Mouse (Mus musculus) hindbrain, embryonic 13.5 days (tissue): ENCODE data around the gene Mfsd4b1. TPM values are rescaled to one million over a fixed set of nuclear protein-coding genes. Genes with fewer than 3 reads are reported as not detected.
A peak's percentile ranks its signal among the peaks of the same experiment; 100 is the strongest.
"Not testable (repeated sequence)": the region's sequence is repeated elsewhere in the genome, so short reads cannot be mapped to it uniquely, and the experiment has no call there.

Experiments
- ATAC-seq: fragments of 200-750 bp; cut with Nextera tagmentation; 2 replicates; pipeline ENCODE4 v1.8.0; 2017; ENCODE audit warnings: moderate TSS enrichment; ENCODE audit not compliant: low FRiP score
- H3K27ac ChIP-seq: fragments of 300-500 bp; sonication (generic); 2 replicates; pipeline ENCODE4 v1.5.1; 2015; ENCODE audit warnings: inconsistent platforms, mild to moderate bottlenecking, moderate library complexity
- H3K27me3 ChIP-seq: fragments of 300-500 bp; sonication (generic); 2 replicates; pipeline ENCODE4 v1.6.1; 2015; ENCODE audit warnings: mild to moderate bottlenecking, inconsistent platforms
- H3K36me3 ChIP-seq: fragments of 300-500 bp; sonication (generic); 2 replicates; pipeline ENCODE4 v1.6.1; 2015; ENCODE audit warnings: mild to moderate bottlenecking, inconsistent platforms
- H3K4me1 ChIP-seq: fragments of 300-500 bp; sonication (generic); replicated peaks from 2 replicates; pipeline ENCODE4 v1.6.1; 2015; ENCODE audit warnings: inconsistent platforms
- H3K4me2 ChIP-seq: fragments of 300-500 bp; sonication (generic); 2 replicates; pipeline ENCODE4 v1.6.1; 2015; ENCODE audit warnings: inconsistent platforms, mild to moderate bottlenecking, moderate library complexity
- H3K4me3 ChIP-seq: fragments of 300-500 bp; sonication (generic); 2 replicates; pipeline ENCODE4 v1.5.1; 2015; ENCODE audit warnings: mild to moderate bottlenecking, inconsistent platforms
- H3K9ac ChIP-seq: fragments of 300-500 bp; sonication (generic); 2 replicates; pipeline ENCODE4 v1.6.1; 2015; ENCODE audit warnings: mild to moderate bottlenecking, inconsistent platforms
- H3K9me3 ChIP-seq: fragments of 300-500 bp; sonication (generic); 2 replicates; pipeline ENCODE4 v1.6.1; 2016; ENCODE audit warnings: inconsistent platforms
- WGBS: fragments of 180-500 bp; shearing (Covaris S2); methylation state at CpG from one replicate; pipeline ENCODE4 v1.1.7; 2015; 5-methylcytosine and 5-hydroxymethylcytosine counted together
- polyA plus RNA-seq: library from polyadenylated mRNA; unstranded; fragments of >200 nt; fragmentation: Nextera tagmentation; extraction: Ambion mirVana; gene quantifications from 2 replicates; pipeline ENCODE4 v1.2.1, GENCODE M21; 2015

Mfsd4b1 gene
- polyA plus RNA-seq, 1 experiment from 2014 or later = 0.14 TPM

- 87% methylated on average over 2 of the region's 2 CpGs for WGBS
- no peaks in the 10 kb centered on the region; the same call in 1 of the 2 replicates for H3K9me3 ChIP-seq
These were observed 4.5 kb upstream of the Mfsd4b1 start for GRCm38 (mm10) chr10:40029610-40030009.

GRCm38 (mm10) chr10:40028091-40028490, 3.0 kb upstream of the Mfsd4b1 start:
- 0 out of 2 replicates have a peak, but pooled peaks cover 9% of the 10 kb centered on the region for H3K27me3 ChIP-seq
- no peaks in the 10 kb centered on the region for H3K36me3 ChIP-seq
- no peak for ATAC-seq
- 89% methylated on average over 8 of the region's 8 CpGs for whole genome bisulfite sequencing
- peaks cover 14% of the 10 kb centered on the region for H3K4me1 ChIP-seq
- no peak overlapping the region for H3K4me3 ChIP-seq
- no peak overlapping the region for H3K4me2 ChIP-seq
- H3K9me3 ChIP-seq = no peaks in the 10 kb centered on the region; the same call in 1 of the 2 replicates
- H3K27ac ChIP-seq = no peak overlapping the region
- H3K9ac ChIP-seq = no peak overlapping the region

More at GRCm38 (mm10) chr10:40029610-40030009, 4.5 kb upstream of the Mfsd4b1 start:
- Histone ChIP-seq H3K9ac (no peak overlapping the region), H3K4me2 (no peak overlapping the region), H3K27me3 (no peaks in the 10 kb centered on the region), H3K4me1 (peaks cover 5% of the 10 kb centered on the region), H3K27ac (no peak overlapping the region), H3K36me3 (no peaks in the 10 kb centered on the region), H3K4me3 (no peak overlapping the region)
- ATAC-seq = no peak

DNA sequence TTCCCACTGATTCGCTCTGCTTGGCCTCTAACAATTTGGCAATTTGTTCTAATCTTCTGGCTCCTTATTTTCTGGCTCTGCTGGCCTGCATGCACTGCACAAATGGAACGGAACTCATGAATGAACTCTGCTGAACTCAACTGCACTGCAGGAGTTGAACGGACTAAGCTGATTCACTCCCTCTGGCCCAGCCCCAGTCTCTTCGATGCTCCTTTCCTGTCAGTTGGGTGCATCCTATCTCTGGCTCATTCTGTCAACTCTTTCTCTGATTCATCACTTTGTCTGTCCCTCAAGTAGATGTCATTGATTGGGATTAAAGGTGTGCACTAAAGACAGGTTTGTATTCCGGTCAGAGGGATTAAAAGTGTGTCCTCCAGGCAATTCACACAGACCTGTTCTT, 1.5 kb upstream of the Mfsd4b1 start:
- H3K9me3 ChIP-seq = no peaks in the 10 kb centered on the region; the same call in 1 of the 2 replicates
- 96% methylated on average over 5 of the region's 5 CpGs for whole genome bisulfite sequencing
- H3K4me3 ChIP-seq = no peak overlapping the region
- no peaks in the 10 kb centered on the region for H3K36me3 ChIP-seq
- no peak for ATAC-seq
- no peak overlapping the region for H3K27ac ChIP-seq
- H3K4me1 ChIP-seq = peaks cover 14% of the 10 kb centered on the region
- H3K9ac ChIP-seq = no peak overlapping the region
- H3K27me3 ChIP-seq = 0 out of 2 replicates have a peak, but pooled peaks cover 9% of the 10 kb centered on the region
- H3K4me2 ChIP-seq = no peak overlapping the region

- H3K36me3 ChIP-seq = no peaks in the 10 kb centered on the region
- ATAC-seq = no peak
- 0 out of 2 replicates have a peak, but pooled peaks cover 9% of the 10 kb centered on the region for H3K27me3 ChIP-seq
- peak overlapping the region; percentile 87 for H3K4me2 ChIP-seq
- peaks cover 14% of the 10 kb centered on the region for H3K4me1 ChIP-seq
- H3K4me3 ChIP-seq = peak overlapping the region; percentile 74
- 71% methylated on average over 8 of the region's 8 CpGs for WGBS
- no peaks in the 10 kb centered on the region; the same call in 1 of the 2 replicates for H3K9me3 ChIP-seq
- peak overlapping the region; percentile 51; the same call in 1 of the 2 replicates for H3K9ac ChIP-seq
- H3K27ac ChIP-seq = peak overlapping the region; percentile 86; the same call in 1 of the 2 replicates
These were observed 492 bp upstream of the Mfsd4b1 start for GRCm38 (mm10) chr10:40025560-40025959.

DNA sequence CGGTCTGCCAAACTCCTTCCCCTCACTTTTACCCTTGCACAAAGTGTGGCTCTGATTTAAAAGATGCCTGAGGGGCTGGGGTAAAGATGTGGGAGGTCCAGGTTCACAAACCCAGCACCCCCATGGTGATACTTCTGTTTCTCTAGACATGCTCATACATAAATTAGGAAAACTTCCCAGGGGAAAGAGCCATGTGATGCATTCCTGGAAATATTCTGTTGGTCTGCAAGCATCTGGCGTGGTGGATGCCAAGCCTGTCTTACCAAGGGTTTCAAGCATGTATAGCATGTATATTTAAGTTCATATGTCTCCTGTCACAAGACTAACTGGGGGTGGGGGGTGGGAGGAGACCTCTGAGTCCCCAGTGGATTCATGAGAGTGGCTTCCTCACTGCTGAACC, 4.7 kb downstream of the Mfsd4b1 start:
- Histone ChIP-seq H3K9me3 (no peaks in the 10 kb centered on the region), H3K4me3 (no peak overlapping the region), H3K4me2 (no peak overlapping the region), H3K27ac (no peak overlapping the region), H3K36me3 (no peaks in the 10 kb centered on the region), H3K4me1 (peaks cover 11% of the 10 kb centered on the region), H3K9ac (no peak overlapping the region), H3K27me3 (0 out of 2 replicates have a peak, but pooled peaks cover 9% of the 10 kb centered on the region)
- WGBS = 61% methylated on average over 2 of the region's 2 CpGs
- no peak for ATAC-seq

DNA sequence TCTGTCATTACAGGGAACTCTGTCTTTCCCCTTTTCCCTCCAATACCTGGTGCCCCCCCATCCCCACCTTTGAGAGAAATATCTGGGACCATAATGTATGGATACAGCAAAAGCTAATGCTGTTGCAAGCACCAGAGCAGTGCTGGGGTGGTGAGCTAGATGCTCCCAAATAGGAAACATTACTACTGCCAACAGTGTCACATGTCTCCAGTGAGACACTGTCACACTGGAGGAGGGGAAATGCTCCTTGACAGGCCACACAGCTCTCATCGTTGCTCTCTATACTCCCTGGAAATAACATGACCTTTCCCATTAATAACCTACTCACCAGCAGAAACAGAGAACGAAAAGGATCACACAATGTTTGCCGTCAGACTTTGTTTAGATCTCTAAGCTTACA, 5.6 kb downstream of the Mfsd4b1 start:
- WGBS = 76% methylated on average over 3 of the region's 3 CpGs
- Histone ChIP-seq H3K4me3 (no peak overlapping the region), H3K9ac (no peak overlapping the region), H3K4me1 (peaks cover 7% of the 10 kb centered on the region), H3K36me3 (no peaks in the 10 kb centered on the region), H3K27ac (no peak overlapping the region), H3K27me3 (0 out of 2 replicates have a peak, but pooled peaks cover 9% of the 10 kb centered on the region), H3K9me3 (no peaks in the 10 kb centered on the region), H3K4me2 (no peak overlapping the region)
- no peak for ATAC-seq

DNA sequence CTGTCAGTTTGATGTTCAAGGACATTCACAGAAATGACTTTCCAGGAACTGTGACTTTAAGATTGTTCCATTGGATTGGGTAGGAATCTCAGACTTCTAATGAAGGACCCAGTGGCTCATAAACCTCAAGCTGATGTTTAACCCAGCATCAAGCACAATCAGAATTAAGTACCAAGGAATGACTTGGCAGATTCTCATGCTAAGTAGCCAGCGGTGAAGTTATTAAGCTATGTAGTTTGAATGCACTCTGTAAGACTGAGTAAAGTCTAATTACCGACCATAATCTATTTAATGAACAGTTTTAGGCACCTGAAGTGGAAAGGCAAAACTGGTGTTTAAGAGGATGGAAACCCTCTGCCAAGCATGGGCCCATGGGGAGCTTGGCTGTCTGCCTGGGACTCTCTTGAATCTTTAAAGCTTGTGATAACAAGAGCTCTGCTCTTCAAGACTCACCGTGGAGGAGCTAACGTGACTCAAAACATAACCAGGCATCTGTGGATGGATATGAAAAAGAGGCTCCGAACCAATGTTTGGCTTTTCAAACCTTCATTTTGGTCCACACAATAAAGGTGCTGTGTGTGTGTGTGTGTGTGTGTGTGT, 6.7 kb downstream of the Mfsd4b1 start:
- 92% methylated on average over 5 of the region's 5 CpGs for WGBS
- Histone ChIP-seq H3K36me3 (no peaks in the 10 kb centered on the region), H3K9ac (no peak overlapping the region), H3K4me2 (no peak overlapping the region), H3K9me3 (no peaks in the 10 kb centered on the region), H3K4me1 (no peaks in the 10 kb centered on the region), H3K4me3 (no peak overlapping the region), H3K27me3 (0 out of 2 replicates have a peak, but pooled peaks cover 3% of the 10 kb centered on the region), H3K27ac (no peak overlapping the region)
- ATAC-seq = no peak

DNA sequence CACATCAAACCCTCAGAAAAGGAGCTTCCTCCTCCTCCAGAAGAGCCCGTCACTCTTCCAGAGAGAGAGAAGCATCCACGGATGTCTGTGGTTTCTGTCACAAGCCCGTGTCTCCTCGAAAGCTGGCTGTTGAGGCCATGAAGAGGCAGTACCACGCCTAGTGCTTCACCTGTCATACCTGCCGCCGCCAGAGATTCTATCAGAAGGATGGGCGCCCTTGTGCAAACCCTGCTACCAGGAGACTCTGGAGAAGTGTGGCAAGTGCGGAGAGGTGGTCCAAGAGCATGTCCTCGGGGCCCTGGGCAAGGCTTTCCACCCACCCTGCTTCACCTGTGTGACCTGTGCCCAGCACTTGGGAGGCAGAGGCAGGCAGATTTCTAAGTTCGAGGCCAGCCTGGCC, 15.5 kb downstream of the Mfsd4b1 start:
- no peaks in the 10 kb centered on the region for H3K27me3 ChIP-seq

GRCm38 (mm10) chr10:40008847-40009246, 16.2 kb downstream of the Mfsd4b1 start:
- 85% methylated on average over 4 of the region's 4 CpGs for WGBS

More for the DNA sequence above, 15.5 kb downstream of the Mfsd4b1 start:
- no peak for ATAC-seq
- H3K4me3 ChIP-seq = no peak overlapping the region
- 91% methylated on average over 11 of the region's 11 CpGs for WGBS
- no peak overlapping the region for H3K4me2 ChIP-seq
- 0 out of 2 replicates have a peak, but pooled peaks cover 4% of the 10 kb centered on the region for H3K4me1 ChIP-seq
- H3K9ac ChIP-seq = no peak overlapping the region
- no peaks in the 10 kb centered on the region for H3K36me3 ChIP-seq
- no peaks in the 10 kb centered on the region for H3K9me3 ChIP-seq
- H3K27ac ChIP-seq = no peak overlapping the region

GRCm38 (mm10) chr10:40007953-40008352, 17.1 kb downstream of the Mfsd4b1 start:
- 86% methylated on average over 4 of the region's 4 CpGs for WGBS
- no peak overlapping the region for H3K4me3 ChIP-seq

More at GRCm38 (mm10) chr10:40008847-40009246, 16.2 kb downstream of the Mfsd4b1 start:
- ATAC-seq, H3K4me2 ChIP-seq, H3K27ac ChIP-seq, H3K36me3 ChIP-seq, H3K9me3 ChIP-seq, H3K4me1 ChIP-seq, H3K9ac ChIP-seq, H3K27me3 ChIP-seq, H3K4me3 ChIP-seq: not testable (repeated sequence)

DNA sequence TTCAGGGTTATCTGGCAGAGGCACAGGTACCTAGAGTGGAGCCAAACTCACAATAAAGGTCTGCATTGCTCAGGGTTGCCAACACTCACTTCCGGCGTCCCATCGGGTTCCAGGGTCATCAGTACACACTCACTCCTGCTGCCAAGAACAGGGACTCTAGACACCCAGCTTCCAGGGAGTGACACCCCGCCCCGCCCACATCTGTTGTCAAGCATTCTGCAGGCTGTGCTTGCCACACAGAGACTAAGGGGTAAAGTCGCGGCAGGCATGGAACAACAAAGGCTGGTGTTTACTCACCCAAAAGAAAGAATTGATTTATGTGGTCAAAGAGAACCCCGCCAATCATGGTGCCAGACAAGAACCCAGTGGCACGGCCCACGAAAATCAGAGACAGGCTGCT, 18.1 kb downstream of the Mfsd4b1 start:
- Histone ChIP-seq H3K9ac (no peak overlapping the region), H3K9me3 (no peaks in the 10 kb centered on the region), H3K4me2 (0 out of 2 replicates have a peak overlapping the region, but pooled peaks have one; percentile 15), H3K27me3 (no peaks in the 10 kb centered on the region), H3K27ac (no peak overlapping the region), H3K36me3 (no peaks in the 10 kb centered on the region), H3K4me3 (no peak overlapping the region), H3K4me1 (0 out of 2 replicates have a peak, but pooled peaks cover 4% of the 10 kb centered on the region)
- no peak for ATAC-seq
- WGBS = 38% methylated on average over 10 of the region's 10 CpGs

More at GRCm38 (mm10) chr10:40007953-40008352, 17.1 kb downstream of the Mfsd4b1 start:
- Histone ChIP-seq H3K9ac (no peak overlapping the region), H3K27me3 (no peaks in the 10 kb centered on the region), H3K4me2 (no peak overlapping the region), H3K4me1 (0 out of 2 replicates have a peak, but pooled peaks cover 4% of the 10 kb centered on the region), H3K9me3 (no peaks in the 10 kb centered on the region), H3K27ac (no peak overlapping the region), H3K36me3 (no peaks in the 10 kb centered on the region)
- no peak for ATAC-seq

- Histone ChIP-seq H3K27me3 (no peaks in the 10 kb centered on the region), H3K9ac (no peak overlapping the region), H3K4me2 (no peak overlapping the region), H3K4me1 (no peaks in the 10 kb centered on the region), H3K9me3 (no peaks in the 10 kb centered on the region), H3K27ac (no peak overlapping the region), H3K36me3 (no peaks in the 10 kb centered on the region), H3K4me3 (no peak overlapping the region)
- 88% methylated on average over 2 of the region's 2 CpGs for WGBS
- no peak for ATAC-seq
These were observed 24.3 kb downstream of the Mfsd4b1 start for GRCm38 (mm10) chr10:40000746-40001145.

GRCm38 (mm10) chr10:39991155-39991554, 33.9 kb downstream of the Mfsd4b1 start:
- Histone ChIP-seq H3K4me3 (no peak overlapping the region), H3K4me2 (no peak overlapping the region), H3K36me3 (no peaks in the 10 kb centered on the region), H3K9ac (no peak overlapping the region), H3K27me3 (no peaks in the 10 kb centered on the region), H3K27ac (no peak overlapping the region), H3K4me1 (no peaks in the 10 kb centered on the region), H3K9me3 (peaks cover 5% of the 10 kb centered on the region; the same call in 1 of the 2 replicates)
- 78% methylated on average over 4 of the region's 4 CpGs for WGBS
- no peak for ATAC-seq
